Mouse (Mus musculus) c-Kit-positive CD71-positive TER-119-negative erythroid progenitor cells, embryonic 14.5 days (primary cell): ENCODE results near the gene Akt2.

Experiments used
- DNase-seq: peaks from one replicate; pipeline ENCODE4 v3.0.0-alpha.2; 2013; ENCODE audit warnings: low read depth

Akt2 gene

GRCm38 (mm10) chr7:27591266-27592216, at the start of gene Akt2:
Gene Akt2, plus strand, starts transcription at chr7:27591552.
- peak; percentile 89 for DNase-seq

- DNase-seq, result no peak
Measured at GRCm38 (mm10) chr7:27541922-27542321, 49.4 kb upstream of the Akt2 start.

- peak; percentile 63 for DNase-seq
Measured at GRCm38 (mm10) chr7:27542392-27543033, 48.8 kb upstream of the Akt2 start.

GRCm38 (mm10) chr7:27543065-27543464, 48.3 kb upstream of the Akt2 start:
- no peak for DNase-seq

- no peak for DNase-seq
Measured at GRCm38 (mm10) chr7:27543851-27544250, 47.5 kb upstream of the Akt2 start.

GRCm38 (mm10) chr7:27544675-27545370, 46.5 kb upstream of the Akt2 start:
- DNase-seq, result no peak

GRCm38 (mm10) chr7:27549597-27549996, 41.8 kb upstream of the Akt2 start:
- DNase-seq, result no peak

- no peak for DNase-seq
Measured at GRCm38 (mm10) chr7:27552070-27552469, 39.3 kb upstream of the Akt2 start.

- peak; percentile 90 for DNase-seq
Measured at GRCm38 (mm10) chr7:27552931-27553513, 38.3 kb upstream of the Akt2 start, which contains the start of the genes Pld3 and 2310022A10Rik. Gene Pld3, minus strand, starts transcription at chr7:27553218. Gene 2310022A10Rik, plus strand, starts transcription at chr7:27553233.

GRCm38 (mm10) chr7:27560291-27560887, 31.0 kb upstream of the Akt2 start:
- no peak for DNase-seq

- DNase-seq, result no peak
Measured at GRCm38 (mm10) chr7:27560978-27561377, 30.4 kb upstream of the Akt2 start.

- no peak for DNase-seq
Measured at GRCm38 (mm10) chr7:27569580-27570224, 21.6 kb upstream of the Akt2 start.

GRCm38 (mm10) chr7:27572133-27572532, 19.2 kb upstream of the Akt2 start:
- no peak for DNase-seq

GRCm38 (mm10) chr7:27574124-27574880, 17.1 kb upstream of the Akt2 start:
- no peak for DNase-seq

GRCm38 (mm10) chr7:27576914-27577313, 14.4 kb upstream of the Akt2 start:
- no peak for DNase-seq

- no peak for DNase-seq
Measured at GRCm38 (mm10) chr7:27577589-27577988, 13.8 kb upstream of the Akt2 start.

- no peak for DNase-seq
Measured at GRCm38 (mm10) chr7:27578465-27578864, 12.9 kb upstream of the Akt2 start.

- DNase-seq, result no peak
Measured at GRCm38 (mm10) chr7:27580380-27581174, 10.8 kb upstream of the Akt2 start.

GRCm38 (mm10) chr7:27586861-27587260, 4.5 kb upstream of the Akt2 start:
- DNase-seq, result no peak

GRCm38 (mm10) chr7:27587741-27588140, 3.6 kb upstream of the Akt2 start:
- DNase-seq, result no peak
